Mouse (Mus musculus): ENCODE measurements around the gene Elmo1.

GRCm38 (mm10) chr13:20398311-20398710 lies 307.9 kb downstream of the Elmo1 start:
- TF ChIP-seq CTCF (IDR thresholded peaks at IDR 0.05; ENCODE audit: insufficient read depth, low read depth, low read length) (no peak), POLR2A (IDR thresholded peaks at IDR 0.05; ENCODE audit: insufficient read depth, low read depth, low read length) (no peak)

Measured in olfactory bulb, adult 2 months (tissue).